Mouse (Mus musculus) limb, embryonic 15.5 days (tissue): ENCODE measurements at regions not wholly inside any gene's neighbourhood (a gene's known extent, or its start where the extent isn't known, plus 50 kb on each side); places are given as distances from the start of the nearest gene placed in this dataset.
A peak's percentile ranks its signal among the peaks of the same experiment; 100 is the strongest.

Experiments
- ATAC-seq: fragments of 200-750 bp; cut with Nextera tagmentation; 2 replicates; pipeline ENCODE4 v1.8.0; 2017; ENCODE audit warnings: low read depth, moderate TSS enrichment; ENCODE audit not compliant: insufficient number of reproducible peaks, low FRiP score, low TSS enrichment
- H3K27ac ChIP-seq: fragments of 300-500 bp; sonication (generic); 2 replicates; pipeline ENCODE4 v1.5.1; 2015; ENCODE audit warnings: moderate library complexity, mild to moderate bottlenecking, inconsistent platforms
- H3K27me3 ChIP-seq: fragments of 300-500 bp; sonication (generic); 2 replicates; pipeline ENCODE4 v1.6.1; 2015; ENCODE audit warnings: inconsistent platforms
- H3K36me3 ChIP-seq: fragments of 300-500 bp; sonication (generic); 2 replicates; pipeline ENCODE4 v1.6.1; 2015; ENCODE audit warnings: inconsistent platforms
- H3K4me1 ChIP-seq: fragments of 300-500 bp; sonication (generic); 2 replicates; pipeline ENCODE4 v1.6.1; 2015; ENCODE audit warnings: inconsistent platforms
- H3K4me2 ChIP-seq: fragments of 300-500 bp; sonication (generic); 2 replicates; pipeline ENCODE4 v1.6.1; 2015; ENCODE audit warnings: mild to moderate bottlenecking, inconsistent platforms
- H3K4me3 ChIP-seq: fragments of 300-500 bp; sonication (generic); 2 replicates; pipeline ENCODE4 v1.5.1; 2015; ENCODE audit warnings: mild to moderate bottlenecking, inconsistent platforms
- H3K9ac ChIP-seq: fragments of 300-500 bp; sonication (generic); 2 replicates; pipeline ENCODE4 v1.6.1; 2015; ENCODE audit warnings: inconsistent platforms
- H3K9me3 ChIP-seq: fragments of 300-500 bp; sonication (generic); 2 replicates; pipeline ENCODE4 v1.6.1; 2016; ENCODE audit warnings: inconsistent platforms
- WGBS: fragments of 180-500 bp; shearing (Covaris S2); methylation state at CpG from one replicate; pipeline ENCODE4 v1.1.7; 2015; 5-methylcytosine and 5-hydroxymethylcytosine counted together

DNA sequence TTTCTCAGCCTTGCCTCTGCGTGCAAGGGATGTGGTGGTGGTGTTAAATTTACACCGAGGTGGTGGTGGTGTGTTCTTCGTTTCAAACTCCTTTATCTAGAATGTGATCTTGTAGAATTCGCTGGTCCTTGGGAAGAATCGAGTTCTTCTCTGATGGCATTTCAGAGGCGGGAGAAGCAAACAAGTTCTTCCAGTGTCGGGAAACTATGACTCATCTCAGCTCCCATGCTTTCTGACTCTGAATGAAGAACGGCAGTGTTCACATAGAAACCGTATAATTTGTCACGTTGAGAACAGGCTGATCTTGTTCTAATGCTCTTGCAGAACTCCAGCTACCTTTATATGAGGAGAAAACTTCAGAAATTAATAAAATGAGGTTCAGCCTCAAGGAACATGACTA is 332.6 kb downstream of the Klf5 start:
- Histone ChIP-seq H3K9ac (no peak overlapping the region), H3K9me3 (no peaks in the 10 kb centered on the region), H3K27ac (0 out of 2 replicates have a peak overlapping the region, but pooled peaks have one; percentile 1), H3K36me3 (no peaks in the 10 kb centered on the region), H3K27me3 (no peaks in the 10 kb centered on the region), H3K4me2 (no peak overlapping the region), H3K4me3 (no peak overlapping the region), H3K4me1 (no peaks in the 10 kb centered on the region)
- WGBS, result 39% methylated on average over 10 of the region's 10 CpGs
- ATAC-seq, result no peak

DNA sequence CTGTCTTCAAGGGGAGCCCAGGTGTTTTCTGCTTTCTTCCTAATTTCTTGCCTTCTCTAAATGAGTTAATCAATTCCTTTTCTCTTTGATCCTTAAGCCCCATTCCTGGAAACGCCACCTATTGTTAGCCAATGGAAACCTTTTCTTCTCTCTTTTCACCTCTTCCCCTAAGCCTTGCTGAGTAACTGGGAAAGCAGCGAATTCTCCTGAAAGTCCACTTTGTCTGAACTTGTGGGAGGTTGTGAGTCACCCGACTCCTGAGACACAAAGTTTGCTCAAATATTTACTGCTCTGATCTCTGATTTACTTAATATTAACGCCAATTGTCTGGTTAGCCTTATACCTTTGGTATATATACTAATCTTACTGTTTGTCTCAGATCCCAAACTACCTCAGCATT is 334.0 kb downstream of the Klf5 start:
- H3K9ac ChIP-seq, result no peak overlapping the region
- H3K27ac ChIP-seq, result no peak overlapping the region
- no peak overlapping the region for H3K4me2 ChIP-seq
- no peaks in the 10 kb centered on the region for H3K27me3 ChIP-seq
- no peak for ATAC-seq
- no peaks in the 10 kb centered on the region for H3K9me3 ChIP-seq
- H3K36me3 ChIP-seq, result no peaks in the 10 kb centered on the region
- H3K4me1 ChIP-seq, result no peaks in the 10 kb centered on the region
- WGBS, result 43% methylated on average over 4 of the region's 4 CpGs
- H3K4me3 ChIP-seq, result no peak overlapping the region

DNA sequence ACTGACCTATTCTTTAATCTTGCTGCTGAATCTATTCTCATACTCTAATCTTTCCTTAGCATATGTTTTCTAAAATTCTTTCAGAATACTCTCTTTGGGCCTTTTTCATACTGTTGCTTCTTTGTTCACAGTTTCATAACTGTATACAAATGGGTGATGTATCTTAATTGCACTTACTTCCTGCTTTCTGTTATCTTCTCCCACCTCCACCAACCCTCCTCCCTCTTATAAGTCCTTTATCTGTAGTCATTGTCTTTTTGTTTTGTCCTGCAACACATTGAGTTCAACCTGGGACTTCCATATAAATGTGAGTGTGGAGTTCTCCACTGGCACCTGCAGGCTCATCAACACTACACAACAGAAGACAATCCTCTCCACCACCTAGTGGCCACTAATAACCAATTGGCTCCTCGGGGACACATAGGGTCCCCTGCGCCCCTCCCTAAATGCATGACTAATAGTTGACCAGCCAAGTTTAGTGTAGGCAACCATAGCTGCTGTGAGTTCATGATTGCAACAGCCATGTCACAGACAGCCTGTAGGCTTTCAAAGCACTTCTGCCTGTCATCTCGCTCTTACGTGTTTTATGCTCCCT is 337.2 kb downstream of the Klf5 start:
- H3K4me3 ChIP-seq, result no peak overlapping the region
- H3K36me3 ChIP-seq, result no peaks in the 10 kb centered on the region
- H3K4me1 ChIP-seq, result no peaks in the 10 kb centered on the region
- H3K27me3 ChIP-seq, result no peaks in the 10 kb centered on the region
- no peak overlapping the region for H3K27ac ChIP-seq
- ATAC-seq, result no peak
- no peak overlapping the region for H3K4me2 ChIP-seq
- H3K9me3 ChIP-seq, result no peaks in the 10 kb centered on the region
- 82% methylated on average over 4 of the region's 4 CpGs for WGBS
- H3K9ac ChIP-seq, result no peak overlapping the region

DNA sequence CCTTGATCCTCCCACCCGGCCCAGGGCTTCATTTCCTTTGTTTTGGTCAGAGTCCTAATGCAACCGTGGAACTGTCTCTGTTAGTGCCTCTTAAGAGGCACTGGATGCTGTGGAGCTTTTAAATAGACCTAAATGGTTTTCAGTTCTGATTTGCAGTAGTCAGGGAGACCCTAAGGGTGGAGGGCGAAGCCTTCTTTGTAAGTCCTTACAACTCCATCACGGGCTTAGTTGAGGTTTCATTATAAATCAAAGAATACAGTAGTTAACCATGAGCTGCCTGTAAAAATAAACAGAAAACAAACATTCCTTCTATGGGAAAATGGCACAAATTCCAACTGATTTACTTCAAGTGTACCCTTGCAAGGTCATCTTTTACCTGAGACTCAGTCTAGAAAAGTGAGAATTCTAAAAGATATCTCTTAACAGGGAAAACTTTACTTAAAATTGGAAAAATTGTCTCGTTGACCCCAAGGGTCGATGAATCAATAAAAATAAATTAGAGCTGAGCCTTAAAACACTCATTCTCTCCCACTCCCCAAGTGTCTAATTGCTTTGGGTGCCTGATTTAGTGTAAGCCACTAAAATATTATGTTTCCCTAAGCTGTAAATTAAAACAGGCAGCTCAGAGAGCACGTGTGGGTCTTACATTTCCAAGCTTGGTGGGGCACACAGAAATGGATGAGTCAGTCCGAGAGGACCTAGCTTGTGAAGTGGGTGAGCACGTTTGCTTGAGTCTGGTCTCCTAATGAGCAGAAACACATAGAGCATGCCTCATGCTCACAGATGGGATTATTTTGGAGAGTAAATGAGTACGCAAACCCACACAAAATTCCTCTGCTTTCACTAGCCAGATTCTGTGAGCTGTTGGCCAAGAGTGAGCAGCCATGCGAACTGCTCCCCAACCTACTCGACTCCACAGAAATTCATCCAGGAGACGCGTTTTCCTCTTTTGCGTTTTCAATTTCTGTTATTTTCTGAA is 343.3 kb downstream of the Klf5 start:
- Histone ChIP-seq H3K4me3 (no peak overlapping the region), H3K9me3 (no peaks in the 10 kb centered on the region), H3K27ac (no peak overlapping the region), H3K36me3 (no peaks in the 10 kb centered on the region), H3K4me1 (no peaks in the 10 kb centered on the region), H3K27me3 (no peaks in the 10 kb centered on the region), H3K9ac (no peak overlapping the region), H3K4me2 (no peak overlapping the region)
- ATAC-seq, result no peak
- 48% methylated on average over 15 of the region's 15 CpGs for WGBS

DNA sequence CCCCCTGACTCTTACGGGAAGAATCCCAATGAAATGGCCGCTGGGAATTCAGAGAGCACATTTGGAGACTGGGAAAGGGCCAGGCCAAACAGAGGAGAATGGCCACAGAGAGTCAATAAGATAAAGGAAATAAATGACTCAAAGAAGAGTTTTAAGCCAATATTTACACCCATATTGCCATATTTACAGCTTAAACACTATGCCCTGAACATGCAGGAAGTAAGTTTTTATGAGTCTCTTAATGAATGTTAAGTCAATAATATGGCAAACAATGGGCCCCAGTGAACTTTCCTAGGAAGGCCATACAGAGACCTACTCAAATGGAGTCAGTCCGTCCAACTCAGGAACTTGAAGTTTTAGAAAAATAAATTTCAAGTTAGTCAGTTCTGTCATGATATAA is 347.8 kb downstream of the Klf5 start:
- Histone ChIP-seq H3K4me1 (no peaks in the 10 kb centered on the region), H3K9me3 (no peaks in the 10 kb centered on the region), H3K36me3 (no peaks in the 10 kb centered on the region), H3K4me3 (no peak overlapping the region), H3K9ac (no peak overlapping the region), H3K27me3 (no peaks in the 10 kb centered on the region), H3K4me2 (no peak overlapping the region), H3K27ac (no peak overlapping the region)
- no peak for ATAC-seq
- WGBS, result 62% methylated on average over 3 of the region's 3 CpGs

DNA sequence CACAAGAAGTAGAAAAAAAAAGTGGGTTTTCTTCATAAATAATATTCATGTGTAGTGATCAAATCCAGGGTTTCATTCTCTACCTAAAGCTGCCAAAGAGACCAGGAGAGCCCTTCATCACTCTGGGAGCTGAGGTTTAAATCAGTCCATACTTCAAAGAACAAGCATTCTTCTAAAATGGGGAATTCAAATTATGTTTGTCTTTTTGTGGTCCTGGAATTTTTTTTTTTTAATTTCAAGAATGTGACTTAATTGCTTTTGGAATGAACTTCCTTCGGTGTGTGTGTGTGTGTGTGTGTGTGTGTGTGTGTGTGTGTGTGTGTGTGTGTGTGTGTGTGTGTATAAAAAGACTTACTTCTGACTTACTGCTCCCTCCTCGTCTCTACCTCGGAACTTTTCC is 375.9 kb downstream of the Klf5 start:
- no peak for ATAC-seq
- Histone ChIP-seq H3K4me3 (no peak overlapping the region), H3K9me3 (no peaks in the 10 kb centered on the region), H3K36me3 (no peaks in the 10 kb centered on the region), H3K4me2 (no peak overlapping the region), H3K4me1 (no peaks in the 10 kb centered on the region), H3K27me3 (no peaks in the 10 kb centered on the region), H3K9ac (no peak overlapping the region), H3K27ac (no peak overlapping the region)
- WGBS, result 67% methylated on average over 3 of the region's 3 CpGs

DNA sequence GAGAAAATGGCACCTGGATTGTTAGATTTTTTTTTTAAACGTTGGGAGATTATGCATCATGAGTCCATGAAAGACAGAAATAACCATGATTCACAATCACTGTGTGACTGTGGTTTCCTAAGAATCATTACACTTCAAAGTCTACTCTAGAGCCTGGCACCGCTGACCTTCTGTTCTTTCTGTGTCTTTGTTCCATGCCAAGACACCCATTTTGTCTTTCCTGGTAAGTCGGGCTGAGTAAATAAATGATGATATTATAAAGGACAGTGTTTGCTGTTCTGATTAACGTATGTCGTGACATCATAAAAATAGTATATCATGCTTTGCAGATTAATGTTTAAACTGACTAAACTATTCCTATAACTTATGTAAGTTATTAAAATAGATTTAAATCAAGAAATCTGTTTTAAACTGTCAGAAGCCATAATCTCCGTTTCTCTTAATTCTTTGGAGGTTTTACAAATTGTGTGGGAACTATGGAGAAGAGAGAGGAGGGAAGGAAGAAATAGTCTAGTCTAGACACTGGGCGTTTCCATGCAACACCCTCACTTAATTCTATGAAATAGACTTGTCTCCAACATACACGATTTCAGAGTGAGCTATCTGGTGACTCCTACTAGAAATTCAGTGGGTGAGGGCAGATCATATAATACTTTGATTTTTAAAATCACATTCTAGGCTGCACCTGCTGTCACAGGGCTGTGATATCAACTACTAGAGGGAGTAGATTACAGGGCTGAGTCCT is 388.7 kb downstream of the Klf5 start:
- Histone ChIP-seq H3K9me3 (no peaks in the 10 kb centered on the region), H3K36me3 (no peaks in the 10 kb centered on the region), H3K27ac (no peak overlapping the region), H3K4me1 (no peaks in the 10 kb centered on the region), H3K9ac (no peak overlapping the region), H3K4me2 (no peak overlapping the region), H3K4me3 (no peak overlapping the region), H3K27me3 (no peaks in the 10 kb centered on the region)
- 88% methylated on average over 8 of the region's 8 CpGs for WGBS
- ATAC-seq, result no peak

DNA sequence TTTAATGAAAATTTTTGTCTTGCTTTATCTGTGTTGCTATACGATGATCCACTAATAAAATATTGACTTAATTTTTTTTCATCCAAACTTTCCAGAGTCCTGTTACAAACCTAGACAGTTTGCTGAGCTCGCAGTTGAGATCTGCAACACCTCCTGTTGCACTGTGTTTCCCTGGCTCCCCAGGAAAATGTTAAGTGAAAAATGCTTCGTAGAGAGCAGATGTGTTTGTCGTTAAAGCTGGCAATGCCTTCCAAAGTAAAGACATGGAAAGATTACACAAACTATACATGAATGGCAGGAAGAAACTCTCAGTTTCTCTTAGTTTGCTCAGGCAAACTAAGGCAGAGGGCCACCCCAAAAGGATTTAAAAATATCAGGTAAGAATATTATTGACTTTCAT is 389.9 kb downstream of the Klf5 start:
- Histone ChIP-seq H3K4me2 (no peak overlapping the region), H3K36me3 (no peaks in the 10 kb centered on the region), H3K4me3 (no peak overlapping the region), H3K9me3 (no peaks in the 10 kb centered on the region), H3K27ac (no peak overlapping the region), H3K9ac (no peak overlapping the region), H3K4me1 (no peaks in the 10 kb centered on the region), H3K27me3 (no peaks in the 10 kb centered on the region)
- no peak for ATAC-seq
- WGBS, result 59% methylated on average over 4 of the region's 4 CpGs

DNA sequence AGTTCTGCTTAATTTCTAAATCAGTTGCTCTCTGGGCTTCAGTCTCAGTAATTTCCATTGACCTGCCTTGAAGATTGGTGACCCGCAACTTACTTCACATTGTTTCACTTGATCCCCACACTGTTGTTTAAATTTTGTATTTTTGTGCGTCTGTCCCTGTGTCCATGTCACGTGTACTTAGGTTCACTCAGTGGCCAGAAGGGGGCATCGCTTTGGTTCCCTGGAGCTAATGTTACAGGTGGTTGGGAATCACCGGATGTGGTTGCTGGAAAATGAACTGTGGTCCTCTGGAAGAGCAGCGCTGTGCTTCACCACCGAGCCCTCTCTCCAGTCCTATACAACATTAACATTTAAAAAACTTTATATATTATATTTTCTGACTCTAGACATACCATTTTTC is 397.8 kb downstream of the Klf5 start:
- 89% methylated on average over 7 of the region's 7 CpGs for WGBS

DNA sequence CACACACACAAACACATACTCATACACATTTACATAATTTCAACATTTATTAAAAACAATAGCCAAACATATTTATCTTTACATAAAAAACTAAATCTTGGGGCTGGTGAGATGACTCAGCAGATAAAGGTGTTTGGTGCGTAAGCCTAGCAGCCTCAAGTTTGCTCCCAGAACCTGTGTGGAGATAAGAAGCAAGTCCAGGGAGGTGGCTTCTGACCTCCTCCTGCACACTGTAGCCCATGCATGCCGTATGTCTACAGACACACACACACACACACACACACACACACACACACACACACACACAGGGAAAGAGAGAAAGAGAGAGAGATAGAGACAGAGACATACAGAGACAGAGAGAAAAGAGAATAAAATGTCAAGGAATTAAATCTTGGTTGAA is 401.1 kb downstream of the Klf5 start:
- Histone ChIP-seq H3K27me3 (no peaks in the 10 kb centered on the region), H3K27ac (no peak overlapping the region), H3K9me3 (no peaks in the 10 kb centered on the region), H3K36me3 (no peaks in the 10 kb centered on the region), H3K9ac (no peak overlapping the region), H3K4me3 (no peak overlapping the region), H3K4me2 (no peak overlapping the region), H3K4me1 (no peaks in the 10 kb centered on the region)
- no peak for ATAC-seq
- WGBS, result 72% methylated on average over 2 of the region's 2 CpGs

More for the DNA sequence above, 397.8 kb downstream of the Klf5 start:
- ATAC-seq, result no peak
- Histone ChIP-seq H3K27me3 (no peaks in the 10 kb centered on the region), H3K4me1 (no peaks in the 10 kb centered on the region), H3K4me2 (no peak overlapping the region), H3K9me3 (no peaks in the 10 kb centered on the region), H3K4me3 (no peak overlapping the region), H3K9ac (no peak overlapping the region), H3K27ac (no peak overlapping the region), H3K36me3 (no peaks in the 10 kb centered on the region)

DNA sequence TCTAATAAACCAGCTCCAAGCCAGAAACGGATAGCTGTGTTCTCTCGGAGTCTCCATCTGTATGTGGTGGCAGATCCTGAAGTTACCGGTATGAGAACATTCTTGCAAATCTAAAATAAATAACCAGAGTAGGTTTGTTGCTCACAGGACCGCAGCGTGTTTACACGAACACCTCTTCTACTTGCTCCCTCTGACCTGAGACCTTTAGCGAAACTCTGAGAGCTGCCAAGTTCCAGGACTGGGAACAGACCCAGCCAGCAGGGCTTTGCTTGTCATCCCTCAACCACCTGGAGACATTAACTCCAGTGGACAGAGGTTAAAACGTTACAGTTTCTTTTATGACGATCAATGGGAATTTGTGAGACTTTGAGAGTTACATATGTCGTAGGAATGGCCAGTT is 407.5 kb downstream of the Klf5 start:
- Histone ChIP-seq H3K27me3 (no peaks in the 10 kb centered on the region), H3K27ac (no peak overlapping the region), H3K9ac (no peak overlapping the region), H3K4me1 (no peaks in the 10 kb centered on the region), H3K9me3 (no peaks in the 10 kb centered on the region), H3K4me2 (no peak overlapping the region), H3K4me3 (no peak overlapping the region), H3K36me3 (no peaks in the 10 kb centered on the region)
- ATAC-seq, result no peak
- WGBS, result 76% methylated on average over 10 of the region's 10 CpGs

DNA sequence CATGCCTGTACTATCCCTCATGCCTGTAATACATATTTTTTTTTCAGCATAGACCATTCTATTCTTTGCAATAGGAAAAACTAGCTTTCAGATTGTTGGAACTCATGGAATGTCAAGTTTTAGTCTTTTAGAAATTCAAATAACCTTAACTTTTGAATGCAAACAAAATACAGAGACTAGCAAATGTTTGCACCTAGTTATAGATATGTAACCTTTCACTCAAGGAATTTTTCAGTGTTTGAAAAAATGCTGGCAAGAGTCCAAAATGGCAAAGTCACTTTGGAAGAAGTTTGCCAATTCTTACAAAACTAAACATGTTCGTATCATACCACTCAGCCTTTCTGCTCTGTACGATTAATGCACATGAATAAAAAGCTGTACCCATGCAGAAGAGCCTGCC is 409.6 kb downstream of the Klf5 start:
- Histone ChIP-seq H3K36me3 (no peaks in the 10 kb centered on the region), H3K4me1 (no peaks in the 10 kb centered on the region), H3K27ac (no peak overlapping the region), H3K4me3 (no peak overlapping the region), H3K9me3 (no peaks in the 10 kb centered on the region), H3K9ac (no peak overlapping the region), H3K4me2 (no peak overlapping the region), H3K27me3 (no peaks in the 10 kb centered on the region)
- 64% methylated on average over 2 of the region's 2 CpGs for WGBS
- ATAC-seq, result no peak
